Mouse (Mus musculus) embryonic facial prominence, embryonic 14.5 days (tissue): ENCODE measurements around the gene Xrn2. TPM values are rescaled to one million over a fixed set of nuclear protein-coding genes. Genes with fewer than 3 reads are reported as not detected.

Experiments used
- ATAC-seq: fragments of 200-750 bp; cut with Nextera tagmentation; 2 replicates; pipeline ENCODE4 v1.8.0; 2017; ENCODE audit warnings: low read depth, moderate number of reproducible peaks, moderate TSS enrichment
- DNase-seq: peaks from one replicate; pipeline ENCODE4 v3.0.0-alpha.2; 2015; ENCODE audit warnings: low spot score
- H3K27ac ChIP-seq: fragments of 300-500 bp; sonication (generic); replicated peaks from 2 replicates; pipeline ENCODE4 v1.5.1; 2014; ENCODE audit warnings: low read depth, mild to moderate bottlenecking, low read length, moderate library complexity
- H3K27me3 ChIP-seq: fragments of 300-500 bp; sonication (generic); replicated peaks from 2 replicates; pipeline ENCODE4 v1.6.1; 2014; ENCODE audit warnings: low read length; ENCODE audit not compliant: control insufficient read depth, insufficient read depth
- H3K36me3 ChIP-seq: fragments of 300-500 bp; sonication (generic); 2 replicates; pipeline ENCODE4 v1.6.1; 2014; ENCODE audit warnings: low read length, mixed read lengths; ENCODE audit not compliant: control insufficient read depth, insufficient read depth
- H3K4me1 ChIP-seq: fragments of 300-500 bp; sonication (generic); 2 replicates; pipeline ENCODE4 v1.6.1; 2014; ENCODE audit warnings: antibody characterized with exemption, low read length; ENCODE audit not compliant: control insufficient read depth, insufficient read depth
- H3K4me2 ChIP-seq: fragments of 300-500 bp; sonication (generic); 2 replicates; pipeline ENCODE4 v1.6.1; 2014; ENCODE audit warnings: low read depth, mild to moderate bottlenecking, low read length, moderate library complexity, mixed read lengths
- H3K4me3 ChIP-seq: fragments of 300-500 bp; sonication (generic); 2 replicates; pipeline ENCODE4 v1.5.1; 2014; ENCODE audit warnings: low read depth, mild to moderate bottlenecking, low read length
- H3K9ac ChIP-seq: fragments of 300-500 bp; sonication (generic); 2 replicates; pipeline ENCODE4 v1.6.1; 2014; ENCODE audit warnings: low read depth, mild to moderate bottlenecking, low read length, moderate library complexity, mixed read lengths
- H3K9me3 ChIP-seq: fragments of 300-500 bp; sonication (generic); 2 replicates; pipeline ENCODE4 v1.6.1; 2016; ENCODE audit warnings: low read length; ENCODE audit not compliant: control insufficient read depth
- whole genome bisulfite sequencing: fragments of 180-500 bp; shearing (Covaris S2); extraction: QIAGEN DNeasy Blood & Tissue Kit; methylation state at CpG from one replicate; pipeline ENCODE4 v1.1.7; 2014; 5-methylcytosine and 5-hydroxymethylcytosine counted together
- polyA plus RNA-seq: library from polyadenylated mRNA; unstranded; fragments of >200 nt; fragmentation: Nextera tagmentation; extraction: Ambion mirVana; gene quantifications from 2 replicates; pipeline ENCODE4 v1.2.1, GENCODE M21; 2014

Xrn2 gene
- polyA plus RNA-seq, 1 experiment from 2014 or later = 70.5 TPM

- DNase-seq (no peak), ATAC-seq (no peak)
- no peak overlapping the region for H3K4me3 ChIP-seq
- H3K9ac ChIP-seq = no peak overlapping the region
- no peak overlapping the region for H3K4me2 ChIP-seq
- H3K27ac ChIP-seq = no peak overlapping the region
- H3K4me1 ChIP-seq = no peaks in the 10 kb centered on the region
- H3K36me3 ChIP-seq = peaks cover 31% of the 10 kb centered on the region
- no peaks in the 10 kb centered on the region for H3K27me3 ChIP-seq
- WGBS = 82% methylated on average over 4 of the region's 4 CpGs
- no peaks in the 10 kb centered on the region for H3K9me3 ChIP-seq
These were observed 10.8 kb downstream of the Xrn2 start for GRCm38 (mm10) chr2:147023560-147023959.

- Histone ChIP-seq H3K9me3 (no peaks in the 10 kb centered on the region), H3K9ac (no peak overlapping the region), H3K4me2 (no peak overlapping the region), H3K27me3 (no peaks in the 10 kb centered on the region), H3K4me1 (no peaks in the 10 kb centered on the region), H3K4me3 (no peak overlapping the region), H3K36me3 (peaks cover 59% of the 10 kb centered on the region), H3K27ac (no peak overlapping the region)
- no peak for ATAC-seq
- 59% methylated on average over 2 of the region's 2 CpGs for WGBS
- DNase-seq = no peak
These were observed 20.3 kb downstream of the Xrn2 start for GRCm38 (mm10) chr2:147033065-147033464.

DNA sequence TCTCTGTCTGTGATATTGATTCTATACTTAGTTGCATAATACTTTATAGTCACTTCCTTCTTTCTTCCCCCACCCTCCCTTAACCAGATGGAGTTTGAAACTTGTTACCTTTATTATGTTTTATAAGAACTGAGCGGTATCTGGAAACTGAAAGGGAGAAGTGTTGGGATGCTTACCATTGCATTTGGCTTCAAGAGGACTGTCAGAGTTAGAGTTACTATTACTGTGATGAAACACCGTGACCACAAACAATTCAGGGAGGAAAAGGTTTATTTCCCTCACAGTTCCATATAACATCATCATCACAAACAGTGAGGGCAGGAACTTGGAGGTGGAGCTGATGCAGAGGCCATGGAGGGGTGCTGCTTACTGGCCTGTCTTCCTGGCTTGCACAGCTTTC, 23.1 kb downstream of the Xrn2 start:
- 96% methylated on average over 2 of the region's 2 CpGs for WGBS
- Histone ChIP-seq H3K4me3 (no peak overlapping the region), H3K9ac (no peak overlapping the region), H3K4me2 (no peak overlapping the region), H3K4me1 (no peaks in the 10 kb centered on the region), H3K9me3 (no peaks in the 10 kb centered on the region), H3K27ac (no peak overlapping the region), H3K36me3 (peaks cover 61% of the 10 kb centered on the region), H3K27me3 (no peaks in the 10 kb centered on the region)
- DNase-seq (no peak), ATAC-seq (no peak)

DNA sequence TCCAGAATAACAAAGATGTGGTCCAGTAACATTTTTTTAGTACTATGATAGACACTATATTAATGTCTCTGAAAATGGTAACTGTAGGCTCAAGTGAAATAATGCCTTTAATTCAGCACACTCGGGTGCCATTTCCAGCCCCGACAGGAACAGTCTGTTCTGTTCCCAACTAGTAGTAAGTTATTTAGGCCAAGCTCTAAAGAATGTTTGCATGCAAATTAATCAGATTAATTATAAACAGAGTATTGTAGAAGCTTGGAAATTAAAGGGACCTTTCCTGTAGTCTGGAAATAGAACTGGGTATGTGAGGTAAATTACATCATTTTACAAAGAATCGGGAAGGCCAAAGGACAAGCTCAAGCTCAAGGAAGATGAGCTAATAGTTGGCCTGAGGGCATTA, 34.3 kb downstream of the Xrn2 start:
- Histone ChIP-seq H3K36me3 (peaks cover 69% of the 10 kb centered on the region), H3K9me3 (no peaks in the 10 kb centered on the region), H3K27me3 (no peaks in the 10 kb centered on the region), H3K9ac (no peak overlapping the region), H3K4me3 (no peak overlapping the region), H3K27ac (no peak overlapping the region), H3K4me2 (no peak overlapping the region), H3K4me1 (no peaks in the 10 kb centered on the region)
- ATAC-seq = no peak
- no peak for DNase-seq
- 88% methylated on average over 3 of the region's 3 CpGs for WGBS

GRCm38 (mm10) chr2:147053229-147053892, 40.6 kb downstream of the Xrn2 start:
- Histone ChIP-seq H3K4me1 (no peaks in the 10 kb centered on the region), H3K4me2 (no peak overlapping the region), H3K27ac (no peak overlapping the region), H3K36me3 (peaks cover 62% of the 10 kb centered on the region), H3K9me3 (no peaks in the 10 kb centered on the region), H3K27me3 (no peaks in the 10 kb centered on the region), H3K9ac (no peak overlapping the region), H3K4me3 (no peak overlapping the region)
- no peak for ATAC-seq
- DNase-seq = no peak
- WGBS = 88% methylated on average over 2 of the region's 2 CpGs

GRCm38 (mm10) chr2:147067480-147068246, 54.9 kb downstream of the Xrn2 start:
- ATAC-seq (no peak), DNase-seq (no peak)
- no peak overlapping the region for H3K4me3 ChIP-seq
- peaks cover 38% of the 10 kb centered on the region for H3K36me3 ChIP-seq
- H3K9ac ChIP-seq = no peak overlapping the region
- no peaks in the 10 kb centered on the region for H3K4me1 ChIP-seq
- 90% methylated on average over 1 of the region's 1 CpGs for WGBS
- H3K9me3 ChIP-seq = no peaks in the 10 kb centered on the region
- no peaks in the 10 kb centered on the region for H3K27me3 ChIP-seq
- no peak overlapping the region for H3K4me2 ChIP-seq
- H3K27ac ChIP-seq = no peak overlapping the region

- no peak for DNase-seq
- no peak overlapping the region for H3K27ac ChIP-seq
- ATAC-seq = no peak; the same call in 1 of the 2 replicates
- H3K4me1 ChIP-seq = no peaks in the 10 kb centered on the region
- H3K4me3 ChIP-seq = no peak overlapping the region
- 41% methylated on average over 1 of the region's 1 CpGs for WGBS
- no peaks in the 10 kb centered on the region for H3K9me3 ChIP-seq
- H3K4me2 ChIP-seq = no peak overlapping the region
- H3K36me3 ChIP-seq = peaks cover 38% of the 10 kb centered on the region
- H3K27me3 ChIP-seq = no peaks in the 10 kb centered on the region
- H3K9ac ChIP-seq = no peak overlapping the region
These were observed 56.3 kb downstream of the Xrn2 start for GRCm38 (mm10) chr2:147069077-147069476.

- Histone ChIP-seq H3K4me2 (no peak overlapping the region), H3K9ac (no peak overlapping the region), H3K27ac (no peak overlapping the region), H3K9me3 (no peaks in the 10 kb centered on the region), H3K27me3 (no peaks in the 10 kb centered on the region), H3K36me3 (peaks cover 39% of the 10 kb centered on the region), H3K4me1 (no peaks in the 10 kb centered on the region), H3K4me3 (no peak overlapping the region)
- DNase-seq (no peak), ATAC-seq (no peak)
- WGBS = 88% methylated on average over 1 of the region's 1 CpGs
These were observed 57.5 kb downstream of the Xrn2 start for GRCm38 (mm10) chr2:147070305-147070704.

DNA sequence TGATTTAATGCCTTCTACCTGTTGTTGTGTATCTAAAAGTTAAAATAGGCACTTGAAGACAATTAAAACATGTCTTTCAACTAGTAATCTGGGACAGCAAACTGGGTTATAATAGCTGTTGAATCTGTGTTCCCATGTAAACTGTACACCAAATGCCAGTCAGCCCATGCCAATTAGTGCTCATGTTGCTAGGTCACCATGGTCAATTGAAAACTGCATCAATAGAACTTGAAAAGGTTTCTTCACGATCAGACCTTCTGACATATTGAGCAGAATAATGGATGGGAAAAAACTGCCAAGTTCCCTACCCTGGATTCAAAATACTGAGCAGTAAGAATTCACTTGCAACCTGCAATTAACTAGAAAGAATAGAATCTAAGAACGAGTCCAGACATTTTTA, 61.2 kb downstream of the Xrn2 start:
- Histone ChIP-seq H3K9me3 (no peaks in the 10 kb centered on the region), H3K27me3 (no peaks in the 10 kb centered on the region), H3K9ac (no peak overlapping the region), H3K4me2 (no peak overlapping the region), H3K4me3 (no peak overlapping the region), H3K36me3 (peaks cover 56% of the 10 kb centered on the region), H3K27ac (no peak overlapping the region), H3K4me1 (no peaks in the 10 kb centered on the region)
- DNase-seq = no peak
- 69% methylated on average over 2 of the region's 2 CpGs for WGBS
- no peak for ATAC-seq
